Mouse (Mus musculus) spleen, postnatal 10 days (tissue): ENCODE measurements around the gene Mpeg1.

Experiments
- DNase-seq, 2 experiments: peaks; one replicate each; pipeline ENCODE4 v3.0.0; 2021 to 2022; ENCODE audit warnings: low spot score in 2 of 2

Mpeg1 gene

GRCm38 (mm10) chr19:12465530-12466144 lies 5.1 kb downstream of the Mpeg1 start:
- no peak for DNase-seq

- peak in 1 of 2 experiments; percentile 67 for DNase-seq
Observed at GRCm38 (mm10) chr19:12466204-12466603, 5.6 kb downstream of the Mpeg1 start.

GRCm38 (mm10) chr19:12467436-12467835 lies 6.9 kb downstream of the Mpeg1 start:
- DNase-seq, result peak in 1 of 2 experiments; percentile 52

- no peak for DNase-seq
Observed at GRCm38 (mm10) chr19:12471866-12472265, 11.3 kb downstream of the Mpeg1 start.

- no peak for DNase-seq
Observed at GRCm38 (mm10) chr19:12472381-12472976, 11.9 kb downstream of the Mpeg1 start.

- no peak for DNase-seq
Observed at GRCm38 (mm10) chr19:12473201-12473641, 12.6 kb downstream of the Mpeg1 start.

GRCm38 (mm10) chr19:12473951-12474350 lies 13.4 kb downstream of the Mpeg1 start:
- DNase-seq, result no peak

- DNase-seq, result peak in 1 of 2 experiments; percentile 57
Observed at GRCm38 (mm10) chr19:12475380-12476250, 15.0 kb downstream of the Mpeg1 start.

- no peak for DNase-seq
Observed at GRCm38 (mm10) chr19:12476721-12477270, 16.2 kb downstream of the Mpeg1 start.

GRCm38 (mm10) chr19:12478369-12478768 lies 17.8 kb downstream of the Mpeg1 start:
- no peak for DNase-seq

GRCm38 (mm10) chr19:12483782-12484181 lies 23.2 kb downstream of the Mpeg1 start:
- no peak for DNase-seq

- DNase-seq, result no peak
Observed at GRCm38 (mm10) chr19:12484210-12484609, 23.6 kb downstream of the Mpeg1 start.

- no peak for DNase-seq
Observed at GRCm38 (mm10) chr19:12485223-12485622, 24.6 kb downstream of the Mpeg1 start.

GRCm38 (mm10) chr19:12485631-12486030 lies 25.1 kb downstream of the Mpeg1 start:
- DNase-seq, result no peak

GRCm38 (mm10) chr19:12486875-12487274 lies 26.3 kb downstream of the Mpeg1 start:
- DNase-seq, result no peak

- DNase-seq, result no peak
Observed at GRCm38 (mm10) chr19:12487511-12488204, 27.1 kb downstream of the Mpeg1 start.

- peak in 1 of 2 experiments; percentile 40 for DNase-seq
Observed at GRCm38 (mm10) chr19:12488205-12488966, 27.8 kb downstream of the Mpeg1 start.

GRCm38 (mm10) chr19:12488969-12489674 lies 28.5 kb downstream of the Mpeg1 start:
- DNase-seq, result no peak

- DNase-seq, result no peak
Observed at GRCm38 (mm10) chr19:12489675-12490570, 29.3 kb downstream of the Mpeg1 start.
